Mouse (Mus musculus): ENCODE measurements around the gene Cdk6. TPM values are rescaled to one million over a fixed set of nuclear protein-coding genes. Genes with fewer than 3 reads are reported as not detected.
"Not testable (repeated sequence)": the region's sequence is repeated elsewhere in the genome, so short reads cannot be mapped to it uniquely, and the experiment has no call there.

Gene Cdk6
- polyA plus RNA-seq, 1 experiment from 2014 or later, result 6.3 TPM

DNA sequence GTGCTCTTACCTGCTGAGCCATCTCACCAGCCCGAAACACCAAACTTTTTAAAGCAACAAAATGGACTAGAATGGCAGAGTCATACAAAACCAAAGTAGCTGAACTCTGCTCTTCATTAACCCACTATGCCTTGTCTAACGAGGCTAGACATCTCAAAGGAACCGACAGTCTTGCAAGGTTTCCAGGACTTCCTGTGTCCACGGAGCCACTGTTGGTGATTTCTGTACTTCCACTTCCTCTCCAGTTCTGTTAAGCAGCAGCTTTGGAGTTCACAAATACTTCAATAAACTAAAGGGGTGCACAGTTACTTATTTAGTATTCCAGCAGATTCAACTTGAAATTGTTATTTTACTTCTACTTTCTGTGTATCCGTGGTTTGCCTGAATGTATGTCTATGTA lies 23.6 kb upstream of the Cdk6 start:
- H3K9ac ChIP-seq (ENCODE audit: low read depth, low read length); H3K27me3 ChIP-seq (ENCODE audit: control insufficient read depth, insufficient read depth, low read depth, low read length); H3K9me3 ChIP-seq (replicated peaks; ENCODE audit: control insufficient read depth, low read length, poor library complexity, severe bottlenecking); H3K27ac ChIP-seq (ENCODE audit: low read length); H3K36me3 ChIP-seq (ENCODE audit: control insufficient read depth, insufficient read depth, low read length); H3K4me3 ChIP-seq (ENCODE audit: low read depth, low read length); ATAC-seq; H3K4me1 ChIP-seq (ENCODE audit: control insufficient read depth, insufficient read depth, low read length); H3K4me2 ChIP-seq (ENCODE audit: low read length): not testable (repeated sequence)
- WGBS, result 92% methylated on average over 5 of the region's 5 CpGs

DNA sequence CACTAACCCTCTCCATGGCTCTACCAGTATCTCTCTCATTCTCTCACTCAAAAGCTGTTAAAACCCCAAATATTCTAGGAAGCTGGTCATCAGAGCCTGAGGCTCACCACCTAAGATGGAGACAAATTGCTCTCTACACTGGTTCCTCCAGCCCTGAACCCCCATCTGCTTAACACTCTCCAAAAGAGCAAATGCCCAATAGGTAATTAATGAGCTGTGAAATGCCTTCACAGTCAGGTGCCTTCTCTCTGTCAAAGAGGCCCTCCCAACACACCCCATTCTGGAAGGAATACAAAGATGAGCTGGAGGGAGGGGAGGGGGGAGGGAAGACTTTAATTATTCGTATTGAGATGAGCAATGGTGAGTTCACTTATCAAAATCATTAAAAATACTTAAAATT lies 21.1 kb upstream of the Cdk6 start:
- H3K4me2 ChIP-seq (ENCODE audit: low read length), result no peak overlapping the region
- no peak overlapping the region for H3K4me3 ChIP-seq (ENCODE audit: low read depth, low read length)
- no peak overlapping the region for H3K27ac ChIP-seq (ENCODE audit: low read length)
- no peaks in the 10 kb centered on the region for H3K4me1 ChIP-seq (ENCODE audit: control insufficient read depth, insufficient read depth, low read length)
- no peaks in the 10 kb centered on the region for H3K27me3 ChIP-seq (ENCODE audit: control insufficient read depth, insufficient read depth, low read depth, low read length)
- WGBS, result 21% methylated on average over 1 of the region's 1 CpGs
- no peaks in the 10 kb centered on the region for H3K36me3 ChIP-seq (ENCODE audit: control insufficient read depth, insufficient read depth, low read length)
- no peak overlapping the region for H3K9ac ChIP-seq (ENCODE audit: low read depth, low read length)
- no peak for ATAC-seq
- no peaks in the 10 kb centered on the region for H3K9me3 ChIP-seq (replicated peaks; ENCODE audit: control insufficient read depth, low read length, poor library complexity, severe bottlenecking)

DNA sequence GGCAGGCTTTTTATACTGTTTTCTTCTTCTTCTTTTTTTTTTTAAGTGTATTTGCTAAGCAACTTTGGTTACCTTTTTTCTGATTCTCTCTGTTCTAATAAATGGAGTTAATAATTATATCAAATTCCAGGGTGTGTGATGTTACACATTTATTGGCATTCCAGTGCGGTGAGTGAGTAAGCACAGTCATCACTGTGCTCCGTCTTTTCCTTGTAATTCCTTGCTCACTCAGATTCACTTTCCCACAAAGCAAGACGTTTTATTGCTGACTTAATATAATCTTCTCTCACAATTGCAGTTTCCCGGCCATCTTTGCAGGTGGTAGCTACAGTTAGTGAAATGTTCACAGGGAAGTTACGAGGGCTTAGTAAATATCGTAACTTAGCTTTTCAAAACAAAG lies 19.2 kb upstream of the Cdk6 start:
- Histone ChIP-seq H3K9me3 (replicated peaks; ENCODE audit: control insufficient read depth, low read length, poor library complexity, severe bottlenecking) (no peaks in the 10 kb centered on the region), H3K4me3 (ENCODE audit: low read depth, low read length) (no peak overlapping the region), H3K27ac (ENCODE audit: low read length) (no peak overlapping the region), H3K4me1 (ENCODE audit: control insufficient read depth, insufficient read depth, low read length) (no peaks in the 10 kb centered on the region), H3K9ac (ENCODE audit: low read depth, low read length) (no peak overlapping the region), H3K36me3 (ENCODE audit: control insufficient read depth, insufficient read depth, low read length) (no peaks in the 10 kb centered on the region), H3K27me3 (ENCODE audit: control insufficient read depth, insufficient read depth, low read depth, low read length) (no peaks in the 10 kb centered on the region), H3K4me2 (ENCODE audit: low read length) (no peak overlapping the region)
- no peak for ATAC-seq
- WGBS, result 85% methylated on average over 6 of the region's 6 CpGs

DNA sequence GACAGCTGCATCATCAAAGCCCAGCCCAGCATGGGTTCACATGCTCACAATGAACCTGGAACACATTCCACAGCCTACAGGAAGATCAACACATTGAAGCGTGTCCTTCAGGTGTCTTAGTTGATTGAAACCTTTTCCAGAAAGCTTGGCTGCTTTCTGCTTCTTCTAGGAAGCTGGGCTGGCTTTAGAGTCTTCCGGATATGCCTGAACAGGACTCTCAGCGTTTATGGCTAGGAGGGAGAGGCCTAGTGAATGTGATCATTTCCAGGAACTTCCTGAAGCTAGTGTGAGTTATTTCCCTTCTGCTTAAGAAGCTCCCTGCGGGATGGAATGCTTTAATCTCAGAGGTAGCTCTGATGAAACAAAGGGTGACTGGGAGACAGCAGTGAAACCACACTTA lies 17.2 kb upstream of the Cdk6 start:
- no peaks in the 10 kb centered on the region for H3K4me1 ChIP-seq (ENCODE audit: control insufficient read depth, insufficient read depth, low read length)
- H3K9me3 ChIP-seq (replicated peaks; ENCODE audit: control insufficient read depth, low read length, poor library complexity, severe bottlenecking), result no peaks in the 10 kb centered on the region
- H3K4me2 ChIP-seq (ENCODE audit: low read length), result no peak overlapping the region
- H3K36me3 ChIP-seq (ENCODE audit: control insufficient read depth, insufficient read depth, low read length), result no peaks in the 10 kb centered on the region
- H3K27me3 ChIP-seq (ENCODE audit: control insufficient read depth, insufficient read depth, low read depth, low read length), result no peaks in the 10 kb centered on the region
- no peak overlapping the region for H3K9ac ChIP-seq (ENCODE audit: low read depth, low read length)
- no peak overlapping the region for H3K27ac ChIP-seq (ENCODE audit: low read length)
- ATAC-seq, result no peak
- H3K4me3 ChIP-seq (ENCODE audit: low read depth, low read length), result no peak overlapping the region
- 67% methylated on average over 4 of the region's 4 CpGs for WGBS

DNA sequence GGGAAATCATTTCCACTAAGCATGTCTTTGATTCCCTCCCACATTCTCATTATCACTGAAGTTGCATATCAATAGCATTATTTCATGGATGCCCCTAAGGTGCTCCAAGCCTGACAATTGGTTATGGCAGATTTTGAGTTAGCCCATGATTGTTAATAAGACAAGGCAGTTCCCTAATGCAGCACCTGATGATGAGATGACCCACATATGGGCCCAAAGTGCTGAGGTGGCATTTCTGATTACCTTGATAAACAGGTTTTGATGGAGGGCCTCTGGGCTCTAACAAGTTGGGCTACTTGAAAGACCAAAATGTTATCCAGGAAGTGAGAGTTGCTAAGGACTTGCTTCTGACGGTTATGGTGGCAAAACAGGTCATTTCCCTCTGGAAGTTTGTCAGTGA lies 11.9 kb upstream of the Cdk6 start:
- Histone ChIP-seq H3K27me3 (ENCODE audit: control insufficient read depth, insufficient read depth, low read depth, low read length) (no peaks in the 10 kb centered on the region), H3K36me3 (ENCODE audit: control insufficient read depth, insufficient read depth, low read length) (no peaks in the 10 kb centered on the region), H3K4me2 (ENCODE audit: low read length) (no peak overlapping the region), H3K9me3 (replicated peaks; ENCODE audit: control insufficient read depth, low read length, poor library complexity, severe bottlenecking) (no peaks in the 10 kb centered on the region), H3K9ac (ENCODE audit: low read depth, low read length) (no peak overlapping the region), H3K4me3 (ENCODE audit: low read depth, low read length) (no peak overlapping the region), H3K27ac (ENCODE audit: low read length) (no peak overlapping the region), H3K4me1 (ENCODE audit: control insufficient read depth, insufficient read depth, low read length) (no peaks in the 10 kb centered on the region)
- WGBS, result 75% methylated on average over 1 of the region's 1 CpGs
- ATAC-seq, result no peak

DNA sequence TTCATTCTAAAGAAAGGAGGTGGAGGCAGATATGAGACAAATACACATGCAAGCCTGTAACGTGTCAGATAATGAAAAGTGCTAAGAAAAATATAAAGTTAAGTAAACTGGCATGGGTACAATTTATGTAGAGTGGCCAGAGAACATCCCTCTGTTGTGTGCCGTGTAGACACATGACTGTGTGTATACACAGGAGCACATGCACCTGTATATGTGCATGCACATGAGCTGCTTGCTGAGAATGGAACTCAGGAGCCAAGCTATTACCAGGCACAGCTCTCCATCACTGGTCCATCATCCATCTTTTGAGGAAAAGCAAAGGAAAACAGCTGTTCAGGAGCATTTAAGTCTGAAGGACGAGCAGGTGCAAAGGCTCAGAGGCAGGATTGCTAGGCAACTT lies 10.4 kb upstream of the Cdk6 start:
- no peak overlapping the region for H3K4me2 ChIP-seq (ENCODE audit: low read length)
- no peak overlapping the region for H3K27ac ChIP-seq (ENCODE audit: low read length)
- H3K36me3 ChIP-seq (ENCODE audit: control insufficient read depth, insufficient read depth, low read length), result no peaks in the 10 kb centered on the region
- H3K4me3 ChIP-seq (ENCODE audit: low read depth, low read length), result no peak overlapping the region
- whole genome bisulfite sequencing, result 69% methylated on average over 3 of the region's 3 CpGs
- no peaks in the 10 kb centered on the region for H3K9me3 ChIP-seq (replicated peaks; ENCODE audit: control insufficient read depth, low read length, poor library complexity, severe bottlenecking)
- H3K4me1 ChIP-seq (ENCODE audit: control insufficient read depth, insufficient read depth, low read length), result no peaks in the 10 kb centered on the region
- H3K27me3 ChIP-seq (ENCODE audit: control insufficient read depth, insufficient read depth, low read depth, low read length), result no peaks in the 10 kb centered on the region
- no peak for ATAC-seq
- H3K9ac ChIP-seq (ENCODE audit: low read depth, low read length), result no peak overlapping the region

DNA sequence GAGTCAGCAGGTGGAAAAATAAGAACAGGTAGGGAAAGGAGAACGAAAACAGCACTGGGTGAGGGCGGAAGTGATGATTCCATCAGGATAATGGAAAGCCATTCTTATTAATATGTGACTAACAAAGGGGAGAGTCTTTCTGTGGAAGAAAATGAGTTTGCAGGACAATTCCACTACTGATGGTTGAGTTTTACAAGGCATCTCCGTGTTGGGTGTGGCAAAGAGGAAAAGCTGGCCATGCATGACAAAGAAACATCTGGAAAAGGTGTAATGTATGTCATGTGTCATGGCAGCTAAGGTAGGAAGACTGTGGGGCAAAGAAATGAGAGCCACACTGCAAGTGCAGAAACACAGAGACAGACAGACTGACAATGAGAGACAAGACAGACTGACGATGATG lies 8.3 kb upstream of the Cdk6 start:
- not testable (repeated sequence) for H3K4me1 ChIP-seq (ENCODE audit: control insufficient read depth, insufficient read depth, low read length); ATAC-seq

DNA sequence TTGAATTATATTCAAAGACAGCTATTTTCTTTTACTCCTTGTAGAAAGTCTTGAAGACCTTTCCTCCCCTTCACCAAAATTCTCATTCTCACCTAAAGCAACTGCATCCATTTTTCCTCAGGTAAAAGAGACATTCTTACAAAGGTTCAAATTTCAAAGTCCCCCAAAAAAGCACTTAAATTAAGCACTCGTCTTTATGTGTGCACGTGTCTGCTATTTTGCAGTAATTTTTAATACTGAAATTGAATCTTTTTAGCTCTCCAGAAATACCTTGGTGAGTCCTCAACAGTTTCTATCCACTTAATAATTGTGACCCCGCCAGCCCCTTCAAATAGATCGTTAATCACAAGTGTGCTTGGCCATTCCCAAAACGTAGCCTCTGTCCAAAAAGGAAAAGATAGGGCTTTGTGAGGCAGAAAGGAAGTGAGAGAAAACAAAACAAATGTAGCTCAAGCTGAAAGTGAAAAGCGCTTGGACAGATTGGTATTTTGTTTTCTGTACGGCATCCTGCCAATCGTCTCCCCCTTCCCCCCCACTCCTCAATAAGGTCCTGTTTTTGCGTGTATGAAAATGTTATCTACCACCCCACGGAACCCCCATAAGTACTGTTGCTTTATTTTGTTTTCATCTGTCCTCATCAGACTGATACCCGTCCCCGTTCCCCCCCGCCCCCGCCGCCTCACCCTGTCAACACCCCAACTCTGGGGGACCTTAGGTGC lies 786 bp upstream of the Cdk6 start:
- WGBS, result 1% methylated on average over 15 of the region's 15 CpGs
- H3K27ac ChIP-seq (ENCODE audit: low read length); ATAC-seq; H3K36me3 ChIP-seq (ENCODE audit: control insufficient read depth, insufficient read depth, low read length); H3K9me3 ChIP-seq (replicated peaks; ENCODE audit: control insufficient read depth, low read length, poor library complexity, severe bottlenecking); H3K27me3 ChIP-seq (ENCODE audit: control insufficient read depth, insufficient read depth, low read depth, low read length); H3K9ac ChIP-seq (ENCODE audit: low read depth, low read length): not testable (repeated sequence)
- peak overlapping the region; percentile 56 for H3K4me3 ChIP-seq (ENCODE audit: low read depth, low read length)
- H3K4me2 ChIP-seq (ENCODE audit: low read length), result peak overlapping the region; percentile 95
- H3K4me1 ChIP-seq (ENCODE audit: control insufficient read depth, insufficient read depth, low read length), result peaks cover 25% of the 10 kb centered on the region

More for the DNA sequence above, 8.3 kb upstream of the Cdk6 start:
- 90% methylated on average over 4 of the region's 4 CpGs for WGBS
- H3K4me3 ChIP-seq (ENCODE audit: low read depth, low read length); H3K36me3 ChIP-seq (ENCODE audit: control insufficient read depth, insufficient read depth, low read length); H3K9ac ChIP-seq (ENCODE audit: low read depth, low read length); H3K9me3 ChIP-seq (replicated peaks; ENCODE audit: control insufficient read depth, low read length, poor library complexity, severe bottlenecking); H3K27ac ChIP-seq (ENCODE audit: low read length); H3K4me2 ChIP-seq (ENCODE audit: low read length); H3K27me3 ChIP-seq (ENCODE audit: control insufficient read depth, insufficient read depth, low read depth, low read length): not testable (repeated sequence)

DNA sequence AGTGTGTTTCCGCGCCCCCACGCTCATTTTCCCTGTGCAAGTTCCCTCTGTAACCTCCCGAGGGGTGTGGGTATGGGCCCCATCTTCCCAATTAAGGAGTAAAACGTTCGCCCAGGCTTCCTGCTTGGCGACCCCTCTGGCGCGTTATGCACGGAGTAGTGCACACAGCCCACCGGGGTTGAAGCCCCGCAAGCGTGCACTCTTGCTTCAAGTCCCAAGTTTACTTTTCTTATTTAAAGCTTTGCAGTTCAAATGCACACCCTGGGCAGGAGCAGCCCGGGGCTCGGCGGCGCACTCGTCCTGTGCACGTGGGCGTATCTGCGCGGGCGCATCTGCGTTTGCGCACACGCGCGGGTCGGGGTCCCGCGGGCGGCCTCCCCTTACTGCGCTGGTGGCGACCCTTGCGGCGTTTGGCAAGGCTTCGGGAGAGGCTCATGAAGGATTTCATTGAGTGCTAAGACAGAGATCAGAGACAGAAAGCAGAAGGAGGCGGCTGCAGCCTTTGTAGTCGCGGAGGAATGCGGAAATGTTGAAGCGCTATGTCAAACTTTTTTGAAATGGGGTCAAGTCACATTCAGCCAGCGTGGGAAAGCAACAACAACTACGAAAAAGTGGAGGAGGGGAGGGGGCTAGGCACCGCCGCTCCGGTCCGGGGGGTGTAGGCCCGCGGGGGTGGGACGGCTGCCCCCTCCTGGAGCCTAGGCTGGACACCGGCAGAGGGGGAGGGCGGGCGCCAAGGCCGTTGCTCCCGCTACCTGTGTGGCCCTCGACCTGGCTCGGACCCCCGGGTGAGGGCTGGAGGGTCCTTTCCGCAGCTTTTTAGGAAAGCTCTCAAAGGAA lies 866 bp downstream of the Cdk6 start:
- under 1% methylated on average over 59 of the region's 60 CpGs for WGBS
- Histone ChIP-seq H3K4me1 (ENCODE audit: control insufficient read depth, insufficient read depth, low read length) (peaks cover 25% of the 10 kb centered on the region), H3K9me3 (replicated peaks; ENCODE audit: control insufficient read depth, low read length, poor library complexity, severe bottlenecking) (no peaks in the 10 kb centered on the region), H3K4me2 (ENCODE audit: low read length) (peak overlapping the region; percentile 95), H3K36me3 (ENCODE audit: control insufficient read depth, insufficient read depth, low read length) (no peaks in the 10 kb centered on the region), H3K4me3 (ENCODE audit: low read depth, low read length) (peak overlapping the region; percentile 56), H3K27ac (ENCODE audit: low read length) (peak overlapping the region; percentile 42; the same call in 1 of the 2 replicates), H3K27me3 (ENCODE audit: control insufficient read depth, insufficient read depth, low read depth, low read length) (peaks cover 5% of the 10 kb centered on the region), H3K9ac (ENCODE audit: low read depth, low read length) (peak overlapping the region; percentile 64)
- ATAC-seq, result peak; percentile 42
